Mouse (Mus musculus) heart, adult 2 months (tissue): ENCODE measurements at regions not wholly inside any gene's neighbourhood (a gene's known extent, or its start where the extent isn't known, plus 50 kb on each side); places are given as distances from the start of the nearest gene placed in this dataset.

ENCODE experiments used
- CTCF ChIP-seq: fragments of 200-600 bp; IDR thresholded peaks from 2 replicates; pipeline ENCODE4 v1.8.1; 2022; ENCODE audit warnings: antibody characterized with exemption, mild to moderate bottlenecking, moderate library complexity
- EP300 ChIP-seq: fragments of 200-500 bp; IDR thresholded peaks from 2 replicates; pipeline ENCODE4 v1.6.1; 2011; ENCODE audit warnings: low read depth, low read length, control low read depth; ENCODE audit not compliant: insufficient read depth
- POLR2A ChIP-seq: fragments of 200-500 bp; IDR thresholded peaks from 2 replicates; pipeline ENCODE4 v1.6.1; 2011; ENCODE audit warnings: mild to moderate bottlenecking, low read depth, low read length, control low read depth; ENCODE audit not compliant: insufficient read depth

GRCm38 (mm10) chr12:12877539-12877938 is 64.2 kb downstream of the Mycn start:
- TF ChIP-seq CTCF: no peak
- TF ChIP-seq POLR2A: no peak
- no peak for TF ChIP-seq EP300
